Mouse (Mus musculus) limb, embryonic 11.5 days (tissue): ENCODE measurements around the gene Tcte2. TPM values are rescaled to one million over a fixed set of nuclear protein-coding genes. Genes with fewer than 3 reads are reported as not detected.
A peak's percentile ranks its signal among the peaks of the same experiment; 100 is the strongest.

Experiments
- ATAC-seq: fragments of 200-750 bp; cut with Nextera tagmentation; 2 replicates; pipeline ENCODE4 v1.8.0; 2017; ENCODE audit warnings: low read depth; ENCODE audit not compliant: insufficient number of reproducible peaks, low FRiP score, low TSS enrichment
- DNase-seq: peaks from one replicate; pipeline ENCODE4 v3.0.0-alpha.2; 2015; ENCODE audit warnings: low spot score
- H3K27ac ChIP-seq: fragments of 300-500 bp; sonication (generic); replicated peaks from 2 replicates; pipeline ENCODE4 v1.5.1; 2014; ENCODE audit warnings: low read depth, mild to moderate bottlenecking, low read length
- H3K27me3 ChIP-seq: fragments of 300-500 bp; sonication (generic); 2 replicates; pipeline ENCODE4 v1.6.1; 2014; ENCODE audit warnings: mild to moderate bottlenecking, low read length, mixed read lengths; ENCODE audit not compliant: control insufficient read depth, insufficient read depth
- H3K36me3 ChIP-seq: fragments of 300-500 bp; sonication (generic); 2 replicates; pipeline ENCODE4 v1.6.1; 2014; ENCODE audit warnings: mild to moderate bottlenecking, low read length, moderate library complexity, mixed read lengths; ENCODE audit not compliant: control insufficient read depth, insufficient read depth
- H3K4me1 ChIP-seq: fragments of 300-500 bp; sonication (generic); 2 replicates; pipeline ENCODE4 v1.6.1; 2014; ENCODE audit warnings: low read length, mixed read lengths; ENCODE audit not compliant: control insufficient read depth, insufficient read depth
- H3K4me2 ChIP-seq: fragments of 300-500 bp; sonication (generic); 2 replicates; pipeline ENCODE4 v1.6.1; 2014; ENCODE audit warnings: low read depth, mild to moderate bottlenecking, moderate library complexity; ENCODE audit not compliant: severe bottlenecking
- H3K4me3 ChIP-seq: fragments of 300-500 bp; sonication (generic); 2 replicates; pipeline ENCODE4 v1.5.1; 2014; ENCODE audit warnings: low read depth, low read length
- H3K9ac ChIP-seq: fragments of 300-500 bp; sonication (generic); 2 replicates; pipeline ENCODE4 v1.6.1; 2014; ENCODE audit warnings: mild to moderate bottlenecking, low read length
- H3K9me3 ChIP-seq: fragments of 300-500 bp; sonication (generic); 2 replicates; pipeline ENCODE4 v1.6.1; 2016; ENCODE audit warnings: low read length; ENCODE audit not compliant: control insufficient read depth
- WGBS: fragments of 180-500 bp; shearing (Covaris S2); extraction: QIAGEN DNeasy Blood & Tissue Kit; methylation state at CpG from one replicate; pipeline ENCODE4 v1.1.7; 2014; 5-methylcytosine and 5-hydroxymethylcytosine counted together
- polyA plus RNA-seq: library from polyadenylated mRNA; unstranded; fragments of >200 nt; fragmentation: Nextera tagmentation; extraction: Ambion mirVana; gene quantifications from 2 replicates; pipeline ENCODE4 v1.2.1, GENCODE M21; 2014

The Tcte2 gene
- polyA plus RNA-seq, 1 experiment from 2014 or later, result 4.5 TPM

DNA sequence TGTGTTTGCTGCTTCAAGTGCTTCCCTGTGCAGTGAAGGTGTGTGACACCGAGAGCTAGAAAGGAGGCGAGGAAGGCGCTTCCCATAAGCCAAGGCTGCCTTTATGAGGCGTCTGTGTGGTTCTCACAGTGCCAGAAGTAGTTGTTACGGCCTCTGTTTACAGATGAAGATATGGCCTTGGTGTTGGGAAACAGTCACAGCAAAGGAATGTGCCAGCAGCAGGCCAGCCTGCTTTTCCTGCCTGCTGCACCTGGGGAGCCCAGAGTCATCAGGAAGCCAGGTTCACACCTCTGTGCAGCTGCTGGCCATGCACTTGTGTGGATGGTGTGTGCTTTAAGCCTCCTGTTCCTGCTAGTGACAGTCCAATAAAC, 17.9 kb downstream of the Tcte2 start:
- Histone ChIP-seq H3K4me2 (no peak overlapping the region), H3K4me3 (no peak overlapping the region), H3K9ac (no peak overlapping the region), H3K27me3 (no peaks in the 10 kb centered on the region), H3K9me3 (no peaks in the 10 kb centered on the region), H3K36me3 (no peaks in the 10 kb centered on the region), H3K4me1 (peaks cover 30% of the 10 kb centered on the region), H3K27ac (0 out of 2 replicates have a peak overlapping the region, but pooled peaks have one; percentile 47)
- DNase-seq, result peak; percentile 66
- ATAC-seq, result peak; percentile 69; the same call in 1 of the 2 replicates
- 10% methylated on average over 5 of the region's 5 CpGs for WGBS

DNA sequence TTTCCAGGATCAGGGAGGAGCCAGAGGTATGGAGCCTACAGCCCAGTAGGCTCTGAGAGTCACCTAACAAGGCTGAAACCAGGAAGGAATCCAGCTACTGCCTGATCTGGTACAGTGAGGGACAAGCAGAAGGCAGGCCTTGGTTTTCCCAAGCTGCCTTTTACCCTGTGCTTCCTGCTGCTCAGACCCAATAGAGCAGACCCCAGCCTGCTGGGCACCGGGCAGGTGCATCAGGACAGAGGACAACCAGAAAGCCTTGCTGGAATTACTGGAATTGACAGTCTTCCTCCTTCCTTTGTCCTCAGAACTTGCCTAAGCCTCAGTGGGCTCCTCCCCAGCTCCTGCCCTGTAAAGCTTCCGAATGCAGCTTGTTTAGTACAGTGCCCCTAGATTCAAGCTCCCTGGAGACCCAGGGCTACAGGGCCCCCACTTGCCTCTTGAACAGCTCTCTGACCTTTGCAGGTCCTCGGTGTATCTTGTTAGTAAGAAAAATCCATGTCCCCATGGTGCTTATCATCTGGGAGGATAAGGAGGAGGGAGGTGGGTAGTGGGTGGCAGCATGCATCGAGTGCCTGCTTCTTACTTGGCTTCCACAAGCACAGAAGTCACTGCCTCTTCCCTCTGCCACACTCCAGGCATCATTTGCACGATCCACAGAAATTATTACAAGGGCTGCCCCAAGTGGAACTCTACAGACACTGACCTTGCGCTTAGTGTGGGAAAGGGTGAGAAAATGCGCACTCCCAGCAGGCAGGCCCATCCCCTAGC, 18.5 kb downstream of the Tcte2 start:
- Histone ChIP-seq H3K9me3 (no peaks in the 10 kb centered on the region), H3K4me2 (no peak overlapping the region), H3K27ac (peak overlapping the region; percentile 47; the same call in 1 of the 2 replicates), H3K4me1 (peaks cover 30% of the 10 kb centered on the region), H3K9ac (no peak overlapping the region), H3K27me3 (no peaks in the 10 kb centered on the region), H3K36me3 (no peaks in the 10 kb centered on the region), H3K4me3 (no peak overlapping the region)
- no peak for DNase-seq
- ATAC-seq, result no peak
- WGBS, result 44% methylated on average over 7 of the region's 7 CpGs

DNA sequence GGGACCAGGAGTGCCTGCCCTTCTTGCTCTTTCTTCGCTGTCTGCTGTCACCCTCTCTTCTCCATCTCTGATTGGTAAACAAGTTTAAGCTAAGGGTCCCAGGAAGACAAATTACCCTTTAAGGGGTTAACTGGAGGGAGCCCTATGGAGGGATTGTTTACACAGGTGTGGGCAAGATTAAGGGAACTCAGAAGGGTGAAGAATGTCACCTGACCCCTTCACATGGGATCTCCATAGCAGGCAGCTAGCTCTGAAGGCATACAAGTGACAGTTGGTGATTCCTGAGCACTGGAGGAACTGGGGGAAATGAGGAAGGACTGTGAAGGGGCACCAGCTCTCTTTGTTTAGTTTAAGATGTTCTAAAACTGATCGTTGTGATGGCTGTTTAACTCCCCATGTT, 19.3 kb downstream of the Tcte2 start:
- Histone ChIP-seq H3K4me1 (peaks cover 30% of the 10 kb centered on the region), H3K4me2 (no peak overlapping the region), H3K27me3 (no peaks in the 10 kb centered on the region), H3K4me3 (no peak overlapping the region), H3K36me3 (no peaks in the 10 kb centered on the region), H3K27ac (no peak overlapping the region), H3K9me3 (no peaks in the 10 kb centered on the region), H3K9ac (no peak overlapping the region)
- DNase-seq (no peak), ATAC-seq (no peak)
- WGBS, result 33% methylated on average over 2 of the region's 2 CpGs

DNA sequence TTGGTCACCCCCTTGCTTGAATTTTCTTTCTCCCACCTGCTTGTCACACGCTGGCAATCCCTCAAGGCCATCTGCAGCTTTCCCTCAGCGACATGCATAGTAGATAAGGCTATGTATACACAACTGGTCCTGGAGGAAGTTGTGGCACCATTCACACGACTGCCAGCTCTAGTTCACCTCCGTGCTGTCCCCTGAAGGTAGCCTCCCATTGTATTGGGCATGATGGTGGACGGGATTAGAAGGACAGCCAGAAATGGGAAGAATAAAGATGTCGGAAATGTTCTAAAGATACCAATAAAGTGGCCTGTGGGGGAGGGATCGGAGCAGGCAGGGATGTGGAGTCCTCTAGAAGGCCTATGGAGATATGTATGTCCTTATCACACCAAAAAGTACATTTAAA, 20.0 kb downstream of the Tcte2 start:
- Histone ChIP-seq H3K4me3 (no peak overlapping the region), H3K4me2 (no peak overlapping the region), H3K36me3 (no peaks in the 10 kb centered on the region), H3K27me3 (no peaks in the 10 kb centered on the region), H3K4me1 (peaks cover 30% of the 10 kb centered on the region), H3K9me3 (no peaks in the 10 kb centered on the region), H3K9ac (no peak overlapping the region), H3K27ac (no peak overlapping the region)
- DNase-seq, result no peak
- WGBS, result 85% methylated on average over 7 of the region's 7 CpGs
- no peak for ATAC-seq

DNA sequence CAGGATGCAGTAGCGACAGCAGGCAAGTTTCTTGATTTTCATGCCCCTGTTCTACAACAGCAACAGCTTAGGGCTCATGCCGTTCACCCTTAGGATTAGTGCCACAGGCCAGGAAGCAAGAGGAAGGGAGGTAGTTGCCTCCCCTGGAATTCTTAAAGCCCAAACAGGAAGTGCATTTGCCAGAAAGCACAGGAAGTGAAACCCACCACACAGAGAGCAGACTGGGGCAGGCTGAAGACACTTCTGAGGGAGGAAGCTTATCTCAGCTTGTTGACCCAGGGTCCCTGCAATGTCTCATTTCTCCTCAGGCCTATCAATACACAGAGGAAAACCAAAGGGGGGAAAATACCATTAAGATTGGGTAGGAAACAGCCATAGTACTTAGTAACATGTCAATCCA, 20.8 kb downstream of the Tcte2 start:
- ATAC-seq, result no peak
- Histone ChIP-seq H3K27ac (no peak overlapping the region), H3K9ac (no peak overlapping the region)

DNA sequence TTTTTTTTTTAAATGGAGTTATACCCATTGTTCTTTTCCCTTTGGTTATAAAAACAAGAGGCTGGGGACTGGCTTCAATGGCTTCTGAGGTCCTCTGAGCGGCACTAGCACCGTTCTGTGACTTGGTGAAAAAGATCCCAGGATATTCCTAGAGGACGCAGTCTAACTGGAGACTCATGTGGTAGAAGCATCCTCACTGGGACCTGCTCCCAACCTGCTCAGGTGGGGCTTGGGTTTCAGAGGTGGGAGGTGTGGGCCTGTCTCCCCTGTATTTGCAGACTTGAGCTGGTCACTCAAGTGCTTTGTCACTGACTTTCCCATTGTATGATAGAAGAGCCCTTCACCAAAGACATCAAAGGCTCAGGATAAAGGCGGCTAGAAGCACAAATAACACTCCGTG, 21.6 kb downstream of the Tcte2 start:
- Histone ChIP-seq H3K4me1 (peaks cover 24% of the 10 kb centered on the region), H3K27me3 (no peaks in the 10 kb centered on the region), H3K27ac (no peak overlapping the region), H3K4me2 (no peak overlapping the region), H3K9ac (no peak overlapping the region), H3K9me3 (no peaks in the 10 kb centered on the region), H3K4me3 (no peak overlapping the region), H3K36me3 (no peaks in the 10 kb centered on the region)
- DNase-seq, result no peak
- WGBS, result 72% methylated on average over 5 of the region's 5 CpGs
- ATAC-seq, result no peak

More for the DNA sequence above, 20.8 kb downstream of the Tcte2 start:
- Histone ChIP-seq H3K4me1 (peaks cover 30% of the 10 kb centered on the region), H3K36me3 (no peaks in the 10 kb centered on the region), H3K9me3 (no peaks in the 10 kb centered on the region), H3K4me3 (no peak overlapping the region), H3K27me3 (no peaks in the 10 kb centered on the region), H3K4me2 (no peak overlapping the region)
- WGBS, result 38% methylated on average over 2 of the region's 2 CpGs
- no peak for DNase-seq

DNA sequence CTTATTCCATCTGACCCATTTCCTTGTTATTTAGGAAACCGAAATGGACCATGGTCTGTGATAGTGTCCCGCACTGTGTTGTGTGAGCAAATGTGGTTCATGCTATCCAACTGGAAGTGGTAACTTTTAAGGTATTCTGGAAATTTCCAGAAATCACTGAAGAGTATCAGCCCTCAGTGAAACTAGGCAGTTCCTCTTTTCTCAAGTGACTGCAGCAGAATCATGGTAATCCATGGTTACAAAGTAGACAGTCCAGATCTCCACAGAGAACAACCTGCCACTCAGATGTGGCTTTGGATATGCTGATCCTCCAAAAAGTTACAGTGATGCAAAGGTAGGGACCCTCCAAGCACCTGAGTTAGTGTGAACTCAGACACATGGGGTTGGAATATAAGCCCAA, 22.7 kb downstream of the Tcte2 start:
- Histone ChIP-seq H3K27me3 (no peaks in the 10 kb centered on the region), H3K4me1 (peaks cover 20% of the 10 kb centered on the region), H3K9ac (no peak overlapping the region), H3K4me2 (no peak overlapping the region), H3K9me3 (no peaks in the 10 kb centered on the region), H3K27ac (no peak overlapping the region), H3K4me3 (no peak overlapping the region), H3K36me3 (no peaks in the 10 kb centered on the region)
- DNase-seq (no peak), ATAC-seq (no peak)
- WGBS, result 90% methylated on average over 2 of the region's 2 CpGs

DNA sequence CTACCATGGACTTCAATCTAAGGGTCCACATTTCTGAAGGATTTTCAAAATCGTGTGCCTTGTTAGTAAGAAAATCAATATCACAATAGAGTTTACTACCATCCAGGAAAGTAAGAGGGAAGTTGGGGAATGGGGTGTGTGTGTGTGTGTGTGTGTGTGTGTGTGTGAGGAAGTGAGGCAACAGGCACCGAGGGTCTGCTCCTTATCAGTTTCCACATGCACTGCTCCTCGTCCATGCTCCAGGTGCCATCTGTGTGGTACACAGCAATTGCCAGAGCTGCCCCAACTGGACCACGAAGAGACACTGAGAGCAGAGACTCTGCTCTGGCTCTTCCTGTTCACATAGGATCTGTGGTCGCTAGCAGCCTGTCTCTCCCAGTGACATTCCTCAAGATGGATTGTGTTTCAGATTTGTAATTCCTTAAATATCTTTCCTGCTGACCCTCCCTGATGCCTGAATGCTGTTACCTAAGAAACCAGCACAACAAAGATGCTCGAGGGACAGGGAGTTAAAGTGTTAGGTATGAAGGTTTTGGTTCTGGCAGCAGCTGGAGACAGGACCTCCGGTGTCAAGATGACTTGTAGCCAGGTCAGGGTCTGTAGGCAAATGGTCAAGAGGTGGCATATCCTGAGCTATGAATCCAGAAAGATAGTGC, 23.4 kb downstream of the Tcte2 start:
- H3K36me3 ChIP-seq, result no peaks in the 10 kb centered on the region
- H3K9me3 ChIP-seq, result no peaks in the 10 kb centered on the region
- no peak overlapping the region for H3K4me3 ChIP-seq
- no peaks in the 10 kb centered on the region for H3K27me3 ChIP-seq
- H3K4me2 ChIP-seq, result no peak overlapping the region
- ATAC-seq (no peak), DNase-seq (no peak)
- no peak overlapping the region for H3K9ac ChIP-seq
- 61% methylated on average over 7 of the region's 7 CpGs for WGBS
- H3K4me1 ChIP-seq, result peaks cover 13% of the 10 kb centered on the region
- H3K27ac ChIP-seq, result no peak overlapping the region
